Mouse (Mus musculus) forebrain, embryonic 11.5 days (tissue): ENCODE results near the gene Ptpn18. TPM values are rescaled to one million over a fixed set of nuclear protein-coding genes. Genes with fewer than 3 reads are reported as not detected.
"Not testable (repeated sequence)": the region's sequence is repeated elsewhere in the genome, so short reads cannot be mapped to it uniquely, and the experiment has no call there.

ENCODE experiments used
- ATAC-seq: fragments of 200-750 bp; cut with Nextera tagmentation; replicated peaks from 2 replicates; pipeline ENCODE4 v1.8.0; 2017; ENCODE audit warnings: moderate TSS enrichment; ENCODE audit not compliant: low FRiP score
- DNase-seq: peaks from one replicate; pipeline ENCODE4 v3.0.0-alpha.2; 2017; ENCODE audit warnings: low spot score
- H3K27ac ChIP-seq: fragments of 300-500 bp; sonication (generic); 2 replicates; pipeline ENCODE4 v1.5.1; 2014; ENCODE audit warnings: low read depth, low read length
- H3K27me3 ChIP-seq: fragments of 300-500 bp; sonication (generic); 2 replicates; pipeline ENCODE4 v1.6.1; 2014; ENCODE audit warnings: mild to moderate bottlenecking, low read length, mixed read lengths; ENCODE audit not compliant: control insufficient read depth, insufficient read depth
- H3K36me3 ChIP-seq: fragments of 300-500 bp; sonication (generic); 2 replicates; pipeline ENCODE4 v1.6.1; 2014; ENCODE audit warnings: mild to moderate bottlenecking, low read length, moderate library complexity, mixed read lengths; ENCODE audit not compliant: control insufficient read depth, insufficient read depth
- H3K4me1 ChIP-seq: fragments of 300-500 bp; sonication (generic); replicated peaks from 2 replicates; pipeline ENCODE4 v1.6.1; 2014; ENCODE audit warnings: low read length, mixed read lengths; ENCODE audit not compliant: control insufficient read depth, insufficient read depth
- H3K4me2 ChIP-seq: fragments of 300-500 bp; sonication (generic); 2 replicates; pipeline ENCODE4 v1.6.1; 2014; ENCODE audit warnings: low read depth, mild to moderate bottlenecking, low read length, moderate library complexity, mixed read lengths; ENCODE audit not compliant: severe bottlenecking
- H3K4me3 ChIP-seq: fragments of 300-500 bp; sonication (generic); 2 replicates; pipeline ENCODE4 v1.5.1; 2014; ENCODE audit warnings: low read depth, low read length
- H3K9ac ChIP-seq: fragments of 300-500 bp; sonication (generic); 2 replicates; pipeline ENCODE4 v1.6.1; 2014; ENCODE audit warnings: low read length
- H3K9me3 ChIP-seq: fragments of 300-500 bp; sonication (generic); 2 replicates; pipeline ENCODE4 v1.6.1; 2016; ENCODE audit warnings: low read length, mixed read lengths; ENCODE audit not compliant: control insufficient read depth
- WGBS: fragments of 180-500 bp; shearing (Covaris S2); extraction: QIAGEN DNeasy Blood & Tissue Kit; methylation state at CpG from one replicate; pipeline ENCODE4 v1.1.7; 2014; 5-methylcytosine and 5-hydroxymethylcytosine counted together
- microRNA-seq: library from miRNA; unstranded; fragments of <30 nt; microRNA quantifications from one replicate; pipeline ENCODE4, GENCODE M21; 2016; ENCODE audit not compliant: insufficient number of aligned reads
- polyA plus RNA-seq: library from polyadenylated mRNA; unstranded; fragments of >200 nt; fragmentation: Nextera tagmentation; extraction: Ambion mirVana; gene quantifications from 2 replicates; pipeline ENCODE4 v1.2.1, GENCODE M21; 2014

Gene Ptpn18
- polyA plus RNA-seq, 1 experiment from 2014 or later, result 4.6 TPM

- ATAC-seq (no peak), DNase-seq (peak; percentile 36)
- no peaks in the 10 kb centered on the region for H3K27me3 ChIP-seq
- WGBS, result 46% methylated on average over 5 of the region's 5 CpGs
- no peaks in the 10 kb centered on the region for H3K4me1 ChIP-seq
- no peak overlapping the region for H3K9ac ChIP-seq
- H3K36me3 ChIP-seq, result no peaks in the 10 kb centered on the region
- H3K4me3 ChIP-seq, result no peak overlapping the region
- H3K27ac ChIP-seq, result no peak overlapping the region
- no peak overlapping the region for H3K4me2 ChIP-seq
- no peaks in the 10 kb centered on the region for H3K9me3 ChIP-seq
Observed at GRCm38 (mm10) chr1:34516595-34516994, 57.0 kb downstream of the Ptpn18 start.

DNA sequence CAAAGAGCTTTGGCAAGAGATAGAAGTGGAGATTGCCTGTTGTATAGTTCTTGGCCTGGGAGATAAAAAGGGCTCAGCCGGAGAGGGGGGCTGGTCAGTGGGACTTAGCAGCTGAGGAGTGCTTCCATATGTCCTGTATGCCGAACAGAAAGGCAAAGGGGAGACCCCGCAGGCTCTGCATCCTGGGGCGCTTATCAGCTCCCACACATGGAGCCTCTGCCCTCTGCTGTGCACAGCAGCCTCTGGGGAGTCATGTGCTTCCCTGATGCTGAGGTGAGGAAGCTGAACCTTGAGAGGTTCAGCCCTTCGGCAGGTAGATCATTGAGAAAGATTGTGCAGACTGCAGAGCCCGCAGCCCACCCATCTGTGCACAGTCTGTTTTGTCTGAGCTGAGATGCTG is 57.7 kb downstream of the Ptpn18 start:
- H3K27ac ChIP-seq, H3K4me2 ChIP-seq, H3K4me1 ChIP-seq, H3K4me3 ChIP-seq, DNase-seq, ATAC-seq, H3K9ac ChIP-seq, H3K27me3 ChIP-seq, H3K9me3 ChIP-seq, H3K36me3 ChIP-seq: not testable (repeated sequence)
- WGBS, result 66% methylated on average over 6 of the region's 6 CpGs

GRCm38 (mm10) chr1:34517797-34518196 is 58.2 kb downstream of the Ptpn18 start:
- not testable (repeated sequence) for H3K27ac ChIP-seq, H3K27me3 ChIP-seq, DNase-seq, H3K4me3 ChIP-seq, H3K9me3 ChIP-seq, ATAC-seq, H3K4me2 ChIP-seq, H3K9ac ChIP-seq, H3K36me3 ChIP-seq, H3K4me1 ChIP-seq
- 64% methylated on average over 1 of the region's 1 CpGs for WGBS

DNA sequence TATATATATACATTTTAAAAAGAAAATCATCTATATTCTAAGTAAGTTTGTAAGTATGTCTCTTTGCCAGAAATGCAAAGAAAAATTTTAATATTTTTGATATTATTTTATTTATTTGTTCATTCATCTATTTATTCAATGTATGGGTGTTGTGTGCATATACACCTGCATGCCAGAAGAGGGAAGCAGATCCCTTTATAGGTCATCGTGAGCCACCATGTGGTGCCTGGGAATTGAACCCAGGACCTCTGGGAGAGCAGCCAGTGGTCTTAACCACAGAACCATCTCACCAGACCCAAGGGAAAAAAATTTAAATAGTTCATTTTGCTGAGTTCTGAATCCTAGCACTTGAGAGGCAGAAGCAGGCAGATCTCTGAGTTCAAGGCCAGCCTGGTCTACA is 58.7 kb downstream of the Ptpn18 start:
- H3K4me1 ChIP-seq, result no peaks in the 10 kb centered on the region
- H3K9me3 ChIP-seq, result no peaks in the 10 kb centered on the region
- H3K27me3 ChIP-seq, result no peaks in the 10 kb centered on the region
- H3K9ac ChIP-seq, result no peak overlapping the region
- H3K4me3 ChIP-seq, result no peak overlapping the region
- no peak for ATAC-seq
- no peak for DNase-seq
- H3K36me3 ChIP-seq, result no peaks in the 10 kb centered on the region
- no peak overlapping the region for H3K4me2 ChIP-seq
- no peak overlapping the region for H3K27ac ChIP-seq
- WGBS, result 81% methylated on average over 1 of the region's 1 CpGs

- H3K9ac ChIP-seq, result no peak overlapping the region
- H3K4me3 ChIP-seq, result no peak overlapping the region
- WGBS, result 88% methylated on average over 6 of the region's 6 CpGs
- no peak overlapping the region for H3K27ac ChIP-seq
- ATAC-seq (no peak), DNase-seq (no peak)
- H3K9me3 ChIP-seq, result no peaks in the 10 kb centered on the region
- no peaks in the 10 kb centered on the region for H3K27me3 ChIP-seq
- H3K4me2 ChIP-seq, result no peak overlapping the region
- H3K36me3 ChIP-seq, result no peaks in the 10 kb centered on the region
- no peaks in the 10 kb centered on the region for H3K4me1 ChIP-seq
Observed at GRCm38 (mm10) chr1:34522205-34522849, 62.8 kb downstream of the Ptpn18 start.

GRCm38 (mm10) chr1:34522850-34523244 is 63.3 kb downstream of the Ptpn18 start:
- H3K27me3 ChIP-seq, result no peaks in the 10 kb centered on the region
- no peak overlapping the region for H3K4me3 ChIP-seq
- no peak overlapping the region for H3K27ac ChIP-seq
- 84% methylated on average over 3 of the region's 3 CpGs for WGBS
- no peak for DNase-seq
- no peak for ATAC-seq
- no peak overlapping the region for H3K9ac ChIP-seq
- no peak overlapping the region for H3K4me2 ChIP-seq
- no peaks in the 10 kb centered on the region for H3K9me3 ChIP-seq
- H3K36me3 ChIP-seq, result no peaks in the 10 kb centered on the region
- H3K4me1 ChIP-seq, result no peaks in the 10 kb centered on the region

- WGBS, result 89% methylated on average over 3 of the region's 3 CpGs
- no peak for ATAC-seq
- no peak overlapping the region for H3K9ac ChIP-seq
Observed at GRCm38 (mm10) chr1:34523647-34524046, 64.1 kb downstream of the Ptpn18 start.

More at GRCm38 (mm10) chr1:34523647-34524046, 64.1 kb downstream of the Ptpn18 start:
- Histone ChIP-seq H3K27ac (no peak overlapping the region), H3K36me3 (no peaks in the 10 kb centered on the region), H3K9me3 (no peaks in the 10 kb centered on the region), H3K4me1 (no peaks in the 10 kb centered on the region), H3K4me2 (no peak overlapping the region), H3K27me3 (no peaks in the 10 kb centered on the region), H3K4me3 (no peak overlapping the region)
- DNase-seq, result no peak

Small RNA genes lying within 50 kb of the gene (microRNA-seq; reads per million reads assigned to microRNA genes)
- 8.4 reads per million, percentile 1 among the genes with 10 or more reads in this experiment for gene Mir5103

Other genes starting within 250 kb of the Ptpn18 start
- 68.9 and 71.6 TPM in 2 replicates for gene Ccdc115, start 20.1 kb upstream of the Ptpn18 start, polyA plus RNA-seq
- gene Imp4, start 19.9 kb upstream of the Ptpn18 start, polyA plus RNA-seq, result 87.0 and 92.6 TPM in 2 replicates
- gene Prss39, start 38.6 kb downstream of the Ptpn18 start, polyA plus RNA-seq, result not detected in 2 replicates
- gene Cfc1, start 75.9 kb downstream of the Ptpn18 start, polyA plus RNA-seq, result not detected in 2 replicates
- not detected in 2 replicates for gene Prss40, start 101.2 kb downstream of the Ptpn18 start, polyA plus RNA-seq
- gene Amer3, start 119.9 kb downstream of the Ptpn18 start, polyA plus RNA-seq, result 3.4 and 3.8 TPM in 2 replicates